In the genomic region with DNA sequence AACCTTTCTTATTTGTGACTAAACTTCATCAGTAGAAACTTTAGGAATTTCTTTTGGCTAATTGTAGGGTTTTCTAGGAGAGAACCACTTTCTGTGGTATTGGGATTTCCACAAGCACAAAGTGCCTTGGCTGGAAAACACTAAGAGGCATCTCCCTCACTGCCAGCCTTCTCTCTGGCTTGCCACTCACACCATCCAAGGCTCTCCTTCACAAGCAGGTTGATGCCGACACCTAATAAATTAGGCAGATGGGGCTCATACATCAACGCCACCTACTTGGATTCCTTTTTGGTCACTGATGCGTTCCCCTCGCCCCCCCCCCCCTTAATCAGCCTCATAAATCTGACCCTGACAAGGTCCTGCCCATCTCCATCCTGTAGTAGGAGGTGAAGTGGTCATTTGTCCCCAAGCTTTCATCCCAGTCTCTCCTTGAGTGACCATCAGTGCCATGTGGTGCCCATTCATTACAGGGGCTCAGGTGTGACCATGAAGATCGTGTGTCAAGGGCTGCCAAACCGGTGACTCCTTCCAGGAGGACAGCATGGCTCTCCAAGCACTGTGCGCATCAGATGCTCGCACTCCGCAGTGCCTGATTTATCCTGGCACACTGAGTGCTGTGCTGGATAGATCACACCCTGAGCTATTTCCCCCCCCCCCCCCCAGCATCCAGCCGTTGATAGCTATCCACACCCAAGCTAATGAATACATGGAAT, we compare ENCODE assay signal across 17 mouse cellular contexts. TPM values are rescaled to one million over a fixed set of nuclear protein-coding genes. Genes with fewer than 3 reads are reported as not detected.
DNase-seq lines count a peak whose midpoint lies in the region; ATAC-seq lines count a peak whose summit lies in the region.
"Had no signal": no experiment of that assay in that cellular context is flagged by ENCODE, and none has a peak within 500 bp of the region (broad histone marks: within the 10 kb centered on the region; RNA-seq: fewer than 3 reads in every experiment).

No protein-coding gene starts in this region.

- H3K36me3 ChIP-seq in heart, embryonic 12.5 days, result no peaks in the 10 kb centered on the region
- H3K36me3 ChIP-seq: embryonic facial prominence, embryonic 15.5 days; limb, embryonic 15.5 days had no signal

- no peak overlapping the region for H3K27ac ChIP-seq in heart, embryonic 12.5 days (ENCODE audit: poor library complexity, severe bottlenecking)
- H3K27ac ChIP-seq: embryonic facial prominence, embryonic 15.5 days; forebrain, embryonic 13.5 days; limb, embryonic 15.5 days had no signal

- peak; percentile 29; the same call in 1 of the 2 replicates for ATAC-seq in heart, embryonic 12.5 days (ENCODE audit: insufficient number of reproducible peaks, low FRiP score)
- ATAC-seq: forebrain, embryonic 13.5 days had no signal

- no peak overlapping the region for H3K9ac ChIP-seq in heart, embryonic 12.5 days
- H3K9ac ChIP-seq: embryonic facial prominence, embryonic 15.5 days; forebrain, embryonic 13.5 days; limb, embryonic 15.5 days had no signal

- no peak overlapping the region for H3K4me3 ChIP-seq in heart, embryonic 12.5 days
- H3K4me3 ChIP-seq: embryonic facial prominence, embryonic 15.5 days; forebrain, embryonic 13.5 days; limb, embryonic 15.5 days; megakaryocyte, embryonic 14.5 days had no signal

- H3K4me1 ChIP-seq in heart, embryonic 12.5 days (replicated peaks), result peaks cover 12% of the 10 kb centered on the region
- H3K4me1 ChIP-seq: embryonic facial prominence, embryonic 15.5 days; forebrain, embryonic 13.5 days; limb, embryonic 15.5 days had no signal

- no peaks in the 10 kb centered on the region; the same call in 1 of the 2 replicates for H3K27me3 ChIP-seq in heart, embryonic 12.5 days (replicated peaks)
- H3K27me3 ChIP-seq: embryonic facial prominence, embryonic 15.5 days; forebrain, embryonic 13.5 days; limb, embryonic 15.5 days had no signal

- H3K9me3 ChIP-seq in heart, embryonic 12.5 days (replicated peaks), result no peaks in the 10 kb centered on the region
- H3K9me3 ChIP-seq: embryonic facial prominence, embryonic 15.5 days; forebrain, embryonic 13.5 days; limb, embryonic 15.5 days had no signal

- WGBS in heart, embryonic 12.5 days, result 75% methylated on average over 10 of the region's 10 CpGs

- H3K4me2 ChIP-seq in heart, embryonic 12.5 days, result no peak overlapping the region
- H3K4me2 ChIP-seq: embryonic facial prominence, embryonic 15.5 days; forebrain, embryonic 13.5 days; limb, embryonic 15.5 days had no signal

- peak; percentile 53 for DNase-seq in cerebellum, adult 11-12 months
- no peak for DNase-seq in cerebellum, adult 8-10 months
- no peak for DNase-seq in heart, postnatal 36 days
- peak; percentile 79 for DNase-seq in left cerebral cortex, postnatal 4 days
- DNase-seq in left cerebral cortex, postnatal 36 days (ENCODE audit: low spot score in 2 of 2), result no peak
- DNase-seq in cerebellum, postnatal 14 days, result peak; percentile 81 to 82
- no peak for DNase-seq in embryo, embryonic 11 days
- DNase-seq: heart, postnatal 10 days; kidney, postnatal 4 days; lung, postnatal 10 days; right cerebral cortex, adult 18-20 months had no signal

- intact Hi-C loops in heart, postnatal 36 days (cut with DNase I), result no loop called here
- intact Hi-C loops in left cerebral cortex, postnatal 4 days (cut with DNase I), result no loop called here
- intact Hi-C loops in left cerebral cortex, postnatal 36 days (cut with DNase I), result no loop called here

RNA-seq across cellular contexts. Expression of gene Tmem178, which starts 8.5 kb away (rescaled TPM):
- polyA plus RNA-seq in heart, embryonic 12.5 days (2016; fragmentation: Nextera tagmentation; extraction: Ambion mirVana), result 8.5 and 8.7 TPM in 2 replicates
- under 1 TPM; 0.19 to 0.58 TPM for total RNA-seq in heart, postnatal 36 days (2021)
- total RNA-seq in left cerebral cortex, postnatal 4 days (2021), result 10 to 100 TPM; 37.9 to 41.7 TPM
- total RNA-seq in left cerebral cortex, postnatal 36 days (2021), result 100 to 1,000 TPM; 112 to 136 TPM
- total RNA-seq: MEL had no signal

Comparison
In these comparisons a context has a peak if more than half of its experiments do, and no peak if none do; other contexts are left out.
1. DNase-seq: peak in cerebellum, adult 11-12 months (single experiment), left cerebral cortex, postnatal 4 days (single experiment) and cerebellum, postnatal 14 days (2 of 2); none in cerebellum, adult 8-10 months (single experiment), heart, postnatal 36 days (0 of 2), left cerebral cortex, postnatal 36 days (0 of 2) and embryo, embryonic 11 days (single experiment).
2. RNA of gene Tmem178, which starts 8.5 kb away (total RNA-seq): 112 to 136 TPM in left cerebral cortex, postnatal 36 days and 37.9 to 41.7 TPM in left cerebral cortex, postnatal 4 days; 0.19 to 0.58 TPM in heart, postnatal 36 days; every median in the first group is over 10 times any median in the second.